In genomic region chr11:47833283-47833682, GRCm38 (mm10) we compare ENCODE assay signal across 25 mouse cellular contexts.
DNase-seq lines count a peak whose midpoint lies in the region; ATAC-seq lines count a peak whose summit lies in the region.
"Had no signal": no experiment of that assay in that cellular context is flagged by ENCODE, and none has a peak within 500 bp of the region (broad histone marks: within the 10 kb centered on the region; RNA-seq: fewer than 3 reads in every experiment).

No protein-coding gene starts in this region.

- no peaks in the 10 kb centered on the region for H3K27me3 ChIP-seq in heart, embryonic 11.5 days (ENCODE audit: control insufficient read depth, insufficient read depth, low read length)
- H3K27me3 ChIP-seq: embryonic facial prominence, embryonic 13.5 days; neural tube, embryonic 15.5 days; Patski had no signal

- H3K4me1 ChIP-seq in heart, embryonic 11.5 days (ENCODE audit: control insufficient read depth, insufficient read depth, low read length) = no peaks in the 10 kb centered on the region
- H3K4me1 ChIP-seq: embryonic facial prominence, embryonic 13.5 days; hindbrain, embryonic 10.5 days; neural tube, embryonic 15.5 days had no signal

- H3K27ac ChIP-seq in heart, embryonic 11.5 days (ENCODE audit: low read depth, low read length) = no peak overlapping the region
- H3K27ac ChIP-seq: embryonic facial prominence, embryonic 13.5 days; hindbrain, embryonic 10.5 days; hindbrain, postnatal 0 days; neural tube, embryonic 15.5 days; stomach, postnatal 0 days had no signal

- H3K4me2 ChIP-seq in heart, embryonic 11.5 days = no peak overlapping the region
- H3K4me2 ChIP-seq: embryonic facial prominence, embryonic 13.5 days; neural tube, embryonic 15.5 days had no signal

- WGBS in heart, embryonic 11.5 days (ENCODE audit: insufficient replicate concordance) = 23% methylated on average over 4 of the region's 4 CpGs

- H3K36me3 ChIP-seq in heart, embryonic 11.5 days (ENCODE audit: control insufficient read depth, insufficient read depth, low read length) = no peaks in the 10 kb centered on the region
- H3K36me3 ChIP-seq: embryonic facial prominence, embryonic 13.5 days; hindbrain, embryonic 10.5 days; neural tube, embryonic 15.5 days had no signal

- peak; percentile 67; the same call in 1 of the 2 replicates for ATAC-seq in heart, embryonic 11.5 days (replicated peaks; ENCODE audit: insufficient number of reproducible peaks, low FRiP score, low TSS enrichment)
- ATAC-seq in megakaryocyte-erythroid progenitor cell, adult 5-6 weeks (replicated peaks; ENCODE audit: low FRiP score, low TSS enrichment, poor library complexity, severe bottlenecking) = no peak
- ATAC-seq: forebrain, embryonic 14.5 days; hindbrain, postnatal 0 days; intestine, postnatal 0 days; Patski had no signal

- no peak overlapping the region for H3K9ac ChIP-seq in heart, embryonic 11.5 days (ENCODE audit: low read depth, low read length)
- H3K9ac ChIP-seq: embryonic facial prominence, embryonic 13.5 days; neural tube, embryonic 15.5 days had no signal

- DNase-seq in kidney, adult 9 months = peak; percentile 5
- DNase-seq in kidney, postnatal 25 days = no peak
- peak; percentile 2 for DNase-seq in NIH3T3 (ENCODE audit: low read depth)
- DNase-seq in heart, postnatal 10 days = peak; percentile 74 to 77
- DNase-seq in cerebellum, adult 11 months = no peak
- no peak for DNase-seq in yolk sac, embryonic 10.5 days (ENCODE audit: low spot score)
- DNase-seq: adrenal gland, adult 8-10 months; cerebellum, postnatal 10 days; gastrocnemius, postnatal 10 days; layer of hippocampus, postnatal 36 days; liver; lung, postnatal 10 days; midbrain, embryonic 14.5 days; right cerebral cortex, postnatal 4 days had no signal

- H3K9me3 ChIP-seq in heart, embryonic 11.5 days (replicated peaks; ENCODE audit: control insufficient read depth, low read length) = no peaks in the 10 kb centered on the region
- H3K9me3 ChIP-seq: embryonic facial prominence, embryonic 13.5 days; hindbrain, embryonic 10.5 days; neural tube, embryonic 15.5 days had no signal

- intact Hi-C loops in heart, postnatal 10 days (cut with DNase I) = no loop called here

- H3K4me3 ChIP-seq in heart, embryonic 11.5 days (ENCODE audit: low read depth, low read length) = no peak overlapping the region
- H3K4me3 ChIP-seq: embryonic facial prominence, embryonic 13.5 days; hindbrain, embryonic 10.5 days; myocyte; neural tube, embryonic 15.5 days had no signal

Comparison
In these comparisons a context has a peak if more than half of its experiments do, and no peak if none do; other contexts are left out.
1. DNase-seq: peak in kidney, adult 9 months (single experiment), NIH3T3 (single experiment) and heart, postnatal 10 days (2 of 2); none in kidney, postnatal 25 days (0 of 2), cerebellum, adult 11 months (single experiment) and yolk sac, embryonic 10.5 days (single experiment).